Mouse (Mus musculus): ENCODE data around the gene Sema3c. TPM values are rescaled to one million over a fixed set of nuclear protein-coding genes. Genes with fewer than 3 reads are reported as not detected.

Gene Sema3c
- polyA plus RNA-seq, 1 experiment from 2014 or later: 88.1 TPM

GRCm38 (mm10) chr5:17728047-17728446, 154.0 kb downstream of the Sema3c start:
- ATAC-seq (replicated peaks; ENCODE audit: low FRiP score): 0 out of 2 replicates have a peak, but pooled peaks have one; percentile 30
- H3K9ac ChIP-seq: no peak overlapping the region
- H3K4me1 ChIP-seq: 0 out of 2 replicates have a peak, but pooled peaks cover 8% of the 10 kb centered on the region
- 34% methylated on average over 5 of the region's 5 CpGs for WGBS
- H3K4me2 ChIP-seq: no peak overlapping the region
- no peaks in the 10 kb centered on the region for H3K9me3 ChIP-seq (replicated peaks)
- no peak overlapping the region for H3K4me3 ChIP-seq (replicated peaks)
- no peaks in the 10 kb centered on the region for H3K27me3 ChIP-seq
- H3K27ac ChIP-seq: no peak overlapping the region
- peaks cover 24% of the 10 kb centered on the region for H3K36me3 ChIP-seq

- Histone ChIP-seq H3K27ac (no peak overlapping the region), H3K27me3 (no peaks in the 10 kb centered on the region), H3K4me2 (no peak overlapping the region), H3K4me3 (replicated peaks) (no peak overlapping the region), H3K4me1 (no peaks in the 10 kb centered on the region), H3K36me3 (no peaks in the 10 kb centered on the region), H3K9me3 (replicated peaks) (no peaks in the 10 kb centered on the region), H3K9ac (no peak overlapping the region)
- no peak for ATAC-seq (replicated peaks; ENCODE audit: low FRiP score)
- WGBS: 46% methylated on average over 3 of the region's 3 CpGs
These were observed 165.7 kb downstream of the Sema3c start for GRCm38 (mm10) chr5:17739805-17740204.

- H3K4me3 ChIP-seq (replicated peaks): no peak overlapping the region
- H3K9ac ChIP-seq: no peak overlapping the region
- H3K4me2 ChIP-seq: no peak overlapping the region
- H3K4me1 ChIP-seq: peaks cover 4% of the 10 kb centered on the region; the same call in 1 of the 2 replicates
- no peaks in the 10 kb centered on the region for H3K9me3 ChIP-seq (replicated peaks)
- H3K36me3 ChIP-seq: no peaks in the 10 kb centered on the region
- no peak overlapping the region for H3K27ac ChIP-seq
- peak; percentile 79 for ATAC-seq (replicated peaks; ENCODE audit: low FRiP score)
- H3K27me3 ChIP-seq: no peaks in the 10 kb centered on the region
These were observed 172.4 kb downstream of the Sema3c start for GRCm38 (mm10) chr5:17746520-17746919.

- Histone ChIP-seq H3K27ac (peak overlapping the region; percentile 48; the same call in 1 of the 2 replicates), H3K4me2 (no peak overlapping the region), H3K4me3 (replicated peaks) (no peak overlapping the region), H3K36me3 (no peaks in the 10 kb centered on the region), H3K9me3 (replicated peaks) (no peaks in the 10 kb centered on the region), H3K27me3 (no peaks in the 10 kb centered on the region), H3K9ac (no peak overlapping the region), H3K4me1 (peaks cover 4% of the 10 kb centered on the region; the same call in 1 of the 2 replicates)
- no peak for ATAC-seq (replicated peaks; ENCODE audit: low FRiP score)
- 29% methylated on average over 5 of the region's 5 CpGs for WGBS
These were observed 173.1 kb downstream of the Sema3c start for GRCm38 (mm10) chr5:17747143-17747542.

- Histone ChIP-seq H3K4me1 (peaks cover 4% of the 10 kb centered on the region; the same call in 1 of the 2 replicates), H3K27me3 (no peaks in the 10 kb centered on the region), H3K9me3 (replicated peaks) (no peaks in the 10 kb centered on the region), H3K27ac (no peak overlapping the region), H3K4me3 (replicated peaks) (no peak overlapping the region), H3K4me2 (no peak overlapping the region), H3K36me3 (no peaks in the 10 kb centered on the region), H3K9ac (no peak overlapping the region)
- ATAC-seq (replicated peaks; ENCODE audit: low FRiP score): no peak
- 88% methylated on average over 3 of the region's 3 CpGs for WGBS
These were observed 174.2 kb downstream of the Sema3c start for GRCm38 (mm10) chr5:17748293-17748692.

- Histone ChIP-seq H3K4me1 (no peaks in the 10 kb centered on the region), H3K9ac (no peak overlapping the region), H3K27ac (no peak overlapping the region), H3K4me3 (replicated peaks) (no peak overlapping the region), H3K27me3 (no peaks in the 10 kb centered on the region), H3K9me3 (replicated peaks) (no peaks in the 10 kb centered on the region), H3K36me3 (no peaks in the 10 kb centered on the region), H3K4me2 (no peak overlapping the region)
- WGBS: 83% methylated on average over 7 of the region's 7 CpGs
- ATAC-seq (replicated peaks; ENCODE audit: low FRiP score): no peak
These were observed 179.5 kb downstream of the Sema3c start for GRCm38 (mm10) chr5:17753471-17754005.

- Histone ChIP-seq H3K4me3 (replicated peaks) (no peak overlapping the region), H3K36me3 (no peaks in the 10 kb centered on the region), H3K4me1 (no peaks in the 10 kb centered on the region), H3K27me3 (no peaks in the 10 kb centered on the region), H3K27ac (no peak overlapping the region), H3K9ac (no peak overlapping the region), H3K4me2 (no peak overlapping the region), H3K9me3 (replicated peaks) (no peaks in the 10 kb centered on the region)
- no peak for ATAC-seq (replicated peaks; ENCODE audit: low FRiP score)
- WGBS: 63% methylated on average over 4 of the region's 4 CpGs
These were observed 192.1 kb downstream of the Sema3c start for GRCm38 (mm10) chr5:17766006-17766677.

- 89% methylated on average over 2 of the region's 2 CpGs for WGBS
- no peak overlapping the region for H3K4me3 ChIP-seq (replicated peaks)
- H3K27me3 ChIP-seq: no peaks in the 10 kb centered on the region
- no peaks in the 10 kb centered on the region for H3K4me1 ChIP-seq
- H3K9me3 ChIP-seq (replicated peaks): no peaks in the 10 kb centered on the region
- no peaks in the 10 kb centered on the region for H3K36me3 ChIP-seq
- H3K27ac ChIP-seq: no peak overlapping the region
- no peak for ATAC-seq (replicated peaks; ENCODE audit: low FRiP score)
- H3K9ac ChIP-seq: no peak overlapping the region
- no peak overlapping the region for H3K4me2 ChIP-seq
These were observed 196.2 kb downstream of the Sema3c start for GRCm38 (mm10) chr5:17770328-17770727.

GRCm38 (mm10) chr5:17776571-17776970, 202.5 kb downstream of the Sema3c start:
- 93% methylated on average over 6 of the region's 6 CpGs for WGBS

More at GRCm38 (mm10) chr5:17776571-17776970, 202.5 kb downstream of the Sema3c start:
- no peak overlapping the region for H3K9ac ChIP-seq
- no peaks in the 10 kb centered on the region for H3K9me3 ChIP-seq (replicated peaks)
- no peak for ATAC-seq (replicated peaks; ENCODE audit: low FRiP score)
- no peaks in the 10 kb centered on the region for H3K27me3 ChIP-seq
- no peak overlapping the region for H3K27ac ChIP-seq
- H3K4me1 ChIP-seq: no peaks in the 10 kb centered on the region
- H3K36me3 ChIP-seq: no peaks in the 10 kb centered on the region
- no peak overlapping the region for H3K4me2 ChIP-seq
- H3K4me3 ChIP-seq (replicated peaks): no peak overlapping the region

Other genes starting within 250 kb of the Sema3c start
- not detected in 2 replicates for gene Speer4f2, start 201.1 kb upstream of the Sema3c start, polyA plus RNA-seq (2015; fragmentation: Nextera tagmentation; extraction: Ambion mirVana)
- not detected in 2 replicates for gene Speer4f1, start 98.2 kb upstream of the Sema3c start, polyA plus RNA-seq (2015; fragmentation: Nextera tagmentation; extraction: Ambion mirVana)